Mouse (Mus musculus) stomach, embryonic 15.5 days (tissue): ENCODE results near the gene Tent5d. TPM values are rescaled to one million over a fixed set of nuclear protein-coding genes. Genes with fewer than 3 reads are reported as not detected.

ENCODE experiments used
- ATAC-seq: fragments of 200-750 bp; cut with Nextera tagmentation; 2 replicates; pipeline ENCODE4 v1.8.0; 2017; ENCODE audit warnings: low read depth, moderate number of reproducible peaks, moderate TSS enrichment; ENCODE audit not compliant: insufficient read depth, low FRiP score
- H3K27ac ChIP-seq: fragments of 300-500 bp; sonication (generic); 2 replicates; pipeline ENCODE4 v1.5.1; 2015; ENCODE audit warnings: mild to moderate bottlenecking, inconsistent platforms
- H3K27me3 ChIP-seq: fragments of 300-500 bp; sonication (generic); replicated peaks from 2 replicates; pipeline ENCODE4 v1.6.1; 2015; ENCODE audit warnings: inconsistent platforms
- H3K36me3 ChIP-seq: fragments of 300-500 bp; sonication (generic); 2 replicates; pipeline ENCODE4 v1.6.1; 2015; ENCODE audit warnings: inconsistent platforms
- H3K4me1 ChIP-seq: fragments of 300-500 bp; sonication (generic); 2 replicates; pipeline ENCODE4 v1.6.1; 2015; ENCODE audit warnings: inconsistent platforms
- H3K4me2 ChIP-seq: fragments of 300-500 bp; sonication (generic); 2 replicates; pipeline ENCODE4 v1.6.1; 2015; ENCODE audit warnings: mild to moderate bottlenecking, inconsistent platforms
- H3K4me3 ChIP-seq: fragments of 300-500 bp; sonication (generic); replicated peaks from 2 replicates; pipeline ENCODE4 v1.5.1; 2015; ENCODE audit warnings: inconsistent platforms
- H3K9ac ChIP-seq: fragments of 300-500 bp; sonication (generic); 2 replicates; pipeline ENCODE4 v1.6.1; 2015; ENCODE audit warnings: inconsistent platforms
- H3K9me3 ChIP-seq: fragments of 300-500 bp; sonication (generic); 2 replicates; pipeline ENCODE4 v1.6.1; 2016; ENCODE audit warnings: inconsistent platforms
- WGBS: fragments of 180-500 bp; shearing (Covaris S2); methylation state at CpG from one replicate; pipeline ENCODE4 v1.1.7; 2015; 5-methylcytosine and 5-hydroxymethylcytosine counted together
- polyA plus RNA-seq: library from polyadenylated mRNA; unstranded; fragments of >200 nt; fragmentation: Nextera tagmentation; extraction: Ambion mirVana; gene quantifications from 2 replicates; pipeline ENCODE4 v1.2.1, GENCODE M21; 2015

The Tent5d gene
- polyA plus RNA-seq = 0.10 and 0.40 TPM in 2 replicates

GRCm38 (mm10) chrX:107792290-107792689 lies at the start of gene Tent5d:
Gene Tent5d (plus strand): TSS chrX:107792590.
- no peaks in the 10 kb centered on the region for H3K9me3 ChIP-seq
- H3K4me3 ChIP-seq = no peak within 1 kb of the TSS
- H3K9ac ChIP-seq = no peak within 1 kb of the TSS
- no peak for ATAC-seq
- H3K27me3 ChIP-seq = no peaks in the 10 kb centered on the region
- H3K36me3 ChIP-seq = no peaks in the 10 kb centered on the region
- no peak within 1 kb of the TSS for H3K4me2 ChIP-seq
- H3K4me1 ChIP-seq = no peaks in the 10 kb centered on the region
- no peak within 1 kb of the TSS for H3K27ac ChIP-seq
- WGBS = 76% methylated on average over 1 of the region's 1 CpGs

GRCm38 (mm10) chrX:107767896-107768295 lies 24.5 kb upstream of the Tent5d start:
- 16% methylated on average over 3 of the region's 3 CpGs for WGBS
- Histone ChIP-seq H3K27me3 (no peaks in the 10 kb centered on the region), H3K9ac (no peak overlapping the region), H3K4me2 (no peak overlapping the region), H3K9me3 (no peaks in the 10 kb centered on the region), H3K36me3 (no peaks in the 10 kb centered on the region), H3K4me3 (no peak overlapping the region), H3K4me1 (no peaks in the 10 kb centered on the region), H3K27ac (no peak overlapping the region)
- ATAC-seq = no peak

GRCm38 (mm10) chrX:107790136-107790535 lies 2.3 kb upstream of the Tent5d start:
- no peak for ATAC-seq
- Histone ChIP-seq H3K4me1 (no peaks in the 10 kb centered on the region), H3K27me3 (no peaks in the 10 kb centered on the region), H3K4me3 (no peak overlapping the region), H3K27ac (no peak overlapping the region), H3K9ac (no peak overlapping the region), H3K4me2 (no peak overlapping the region), H3K9me3 (no peaks in the 10 kb centered on the region), H3K36me3 (no peaks in the 10 kb centered on the region)
- 79% methylated on average over 1 of the region's 1 CpGs for WGBS

GRCm38 (mm10) chrX:107790750-107791493 lies 1.5 kb upstream of the Tent5d start:
- 26% methylated on average over 8 of the region's 8 CpGs for WGBS
- H3K9ac ChIP-seq = no peak overlapping the region

DNA sequence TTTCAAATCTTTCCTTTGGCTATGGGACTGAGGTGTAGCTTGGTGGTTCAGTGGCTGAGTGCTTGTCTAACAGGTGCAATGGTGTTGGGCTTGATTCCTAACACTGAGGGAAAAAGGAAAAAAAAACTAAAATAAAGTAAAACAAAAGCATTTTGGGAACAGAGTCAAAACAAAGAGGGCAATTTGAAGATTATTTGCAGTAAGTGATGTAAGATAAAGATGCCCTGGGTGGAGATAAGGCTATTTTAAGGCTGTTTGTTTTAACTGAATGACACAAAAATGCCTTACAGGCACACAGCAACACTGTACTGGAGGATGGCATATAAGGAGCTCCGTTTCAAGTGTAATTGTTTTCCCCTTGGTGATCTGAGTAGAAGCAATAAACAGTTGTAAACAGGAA lies 3.4 kb downstream of the Tent5d start:
- H3K4me1 ChIP-seq = no peaks in the 10 kb centered on the region
- H3K4me2 ChIP-seq = no peak overlapping the region
- H3K27ac ChIP-seq = no peak overlapping the region
- H3K9me3 ChIP-seq = no peaks in the 10 kb centered on the region
- no peaks in the 10 kb centered on the region for H3K36me3 ChIP-seq
- WGBS = 56% methylated on average over 1 of the region's 1 CpGs
- no peak for ATAC-seq
- no peaks in the 10 kb centered on the region for H3K27me3 ChIP-seq
- no peak overlapping the region for H3K4me3 ChIP-seq
- no peak overlapping the region for H3K9ac ChIP-seq

More at GRCm38 (mm10) chrX:107790750-107791493, 1.5 kb upstream of the Tent5d start:
- ATAC-seq = no peak
- no peaks in the 10 kb centered on the region for H3K36me3 ChIP-seq
- no peak overlapping the region for H3K4me3 ChIP-seq
- no peaks in the 10 kb centered on the region for H3K4me1 ChIP-seq
- no peak overlapping the region for H3K27ac ChIP-seq
- no peak overlapping the region for H3K4me2 ChIP-seq
- no peaks in the 10 kb centered on the region for H3K27me3 ChIP-seq
- no peaks in the 10 kb centered on the region for H3K9me3 ChIP-seq

- H3K27me3 ChIP-seq = no peaks in the 10 kb centered on the region
- no peak overlapping the region for H3K4me3 ChIP-seq
- H3K4me1 ChIP-seq = no peaks in the 10 kb centered on the region
- 84% methylated on average over 2 of the region's 2 CpGs for WGBS
- no peak overlapping the region for H3K9ac ChIP-seq
- no peaks in the 10 kb centered on the region for H3K9me3 ChIP-seq
- H3K4me2 ChIP-seq = no peak overlapping the region
- ATAC-seq = peak; percentile 47; the same call in 1 of the 2 replicates
- no peaks in the 10 kb centered on the region for H3K36me3 ChIP-seq
- no peak overlapping the region for H3K27ac ChIP-seq
Observed at GRCm38 (mm10) chrX:107796919-107797318, 4.5 kb downstream of the Tent5d start.

DNA sequence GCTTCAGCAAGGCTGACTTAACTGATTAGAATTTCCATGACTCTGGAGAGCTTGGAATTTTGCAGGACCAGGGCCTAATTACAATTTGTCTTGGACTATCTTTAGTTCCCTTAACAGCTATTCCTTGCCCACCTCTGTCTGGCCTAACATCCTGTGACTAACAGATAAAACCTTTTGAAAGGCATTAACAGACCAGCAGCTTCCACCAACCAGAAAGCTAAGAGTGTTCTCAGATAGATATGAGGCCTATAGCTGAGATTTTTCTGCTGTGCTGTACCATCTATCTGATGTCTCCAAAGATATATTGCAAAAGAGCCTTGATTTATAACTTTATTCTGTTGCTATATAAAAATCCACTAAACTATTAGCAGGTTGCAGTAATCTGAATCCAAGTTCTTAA lies 19.7 kb downstream of the Tent5d start:
- H3K9me3 ChIP-seq = no peaks in the 10 kb centered on the region
- ATAC-seq = no peak
- H3K27ac ChIP-seq = no peak overlapping the region
- no peaks in the 10 kb centered on the region for H3K36me3 ChIP-seq
- no peaks in the 10 kb centered on the region for H3K4me1 ChIP-seq
- no peaks in the 10 kb centered on the region for H3K27me3 ChIP-seq
- no peak overlapping the region for H3K9ac ChIP-seq
- H3K4me3 ChIP-seq = no peak overlapping the region
- no peak overlapping the region for H3K4me2 ChIP-seq

DNA sequence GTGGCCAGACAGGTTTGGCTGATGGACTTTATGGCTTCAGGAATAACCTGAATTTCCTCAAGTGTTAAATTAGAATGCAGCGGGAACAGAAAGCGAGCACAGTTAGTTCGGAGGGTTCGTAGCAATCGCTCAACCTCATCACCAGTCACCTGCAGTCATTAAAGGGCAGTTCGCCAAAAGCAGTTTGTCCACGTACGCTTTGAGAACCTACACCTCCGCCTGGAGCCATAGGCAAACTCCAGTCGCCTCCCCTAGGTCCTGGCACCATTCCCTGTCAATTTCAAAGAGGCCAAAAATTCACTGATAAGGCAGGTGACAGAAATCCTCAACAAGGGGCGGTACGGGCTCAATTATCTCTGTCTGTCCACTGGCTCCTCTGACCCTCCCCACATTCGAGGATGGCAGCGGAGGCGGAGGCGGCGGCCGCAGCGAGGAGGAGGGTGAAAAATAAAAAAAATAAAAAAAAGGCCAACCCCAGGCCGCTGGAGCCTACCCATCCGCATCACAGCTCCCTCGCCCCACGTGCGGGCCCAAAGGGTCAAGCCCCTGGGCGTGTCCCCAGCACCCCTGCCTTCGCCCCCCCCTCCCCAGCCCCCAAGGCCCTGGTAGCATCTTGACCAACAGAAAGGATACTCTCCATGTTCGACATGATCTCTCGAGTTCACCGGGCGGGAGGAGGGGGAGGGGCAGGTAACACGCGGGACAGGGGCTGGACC lies 23.3 kb downstream of the Tent5d start:
- peak overlapping the region; percentile 35; the same call in 1 of the 2 replicates for H3K27ac ChIP-seq
- ATAC-seq = peak; percentile 65
- H3K4me1 ChIP-seq = no peaks in the 10 kb centered on the region
- 21% methylated on average over 32 of the region's 32 CpGs for whole genome bisulfite sequencing
- peak overlapping the region; percentile 49 for H3K4me2 ChIP-seq
- no peaks in the 10 kb centered on the region for H3K36me3 ChIP-seq
- H3K9me3 ChIP-seq = no peaks in the 10 kb centered on the region
- H3K27me3 ChIP-seq = no peaks in the 10 kb centered on the region
- peak overlapping the region; percentile 57 for H3K4me3 ChIP-seq
- peak overlapping the region; percentile 37; the same call in 1 of the 2 replicates for H3K9ac ChIP-seq

DNA sequence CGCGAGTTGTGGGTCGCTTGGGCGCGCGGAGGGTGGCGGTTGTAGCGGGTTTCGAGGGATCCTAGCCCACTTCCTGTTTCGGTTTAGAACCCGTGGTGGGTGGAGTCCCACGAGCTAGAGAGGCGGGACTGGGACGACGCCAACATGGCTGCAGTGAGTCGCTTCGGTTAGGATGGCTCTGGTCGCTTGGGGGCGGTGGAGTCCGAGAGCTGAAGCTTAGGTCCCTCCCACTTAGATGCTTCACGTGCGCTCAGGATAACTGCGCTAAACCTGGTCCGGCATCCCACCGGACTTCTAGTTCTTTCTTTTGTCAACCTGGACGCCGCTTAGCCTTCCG lies 23.8 kb downstream of the Tent5d start, which contains the start of gene 2610002M06Rik:
2610002M06Rik (minus strand) TSS at position 117 of the 337 bp plus-strand sequence.
- WGBS = 24% methylated on average over 28 of the region's 28 CpGs
- H3K9me3 ChIP-seq = no peaks in the 10 kb centered on the region
- H3K4me2 ChIP-seq = peak within 1 kb of the TSS; percentile 49
- ATAC-seq = peak; percentile 97
- peak within 1 kb of the TSS; percentile 37; the same call in 1 of the 2 replicates for H3K9ac ChIP-seq
- H3K36me3 ChIP-seq = no peaks in the 10 kb centered on the region
- H3K27ac ChIP-seq = peak within 1 kb of the TSS; percentile 35; the same call in 1 of the 2 replicates
- H3K27me3 ChIP-seq = no peaks in the 10 kb centered on the region
- H3K4me1 ChIP-seq = no peaks in the 10 kb centered on the region
- peak within 1 kb of the TSS; percentile 57 for H3K4me3 ChIP-seq

GRCm38 (mm10) chrX:107816726-107817125 lies 24.3 kb downstream of the Tent5d start:
- no peaks in the 10 kb centered on the region for H3K27me3 ChIP-seq
- no peak overlapping the region for H3K4me3 ChIP-seq
- H3K9ac ChIP-seq = no peak overlapping the region

GRCm38 (mm10) chrX:107858165-107858564 lies 65.8 kb downstream of the Tent5d start:
- WGBS = 18% methylated on average over 4 of the region's 4 CpGs
- ATAC-seq = no peak
- H3K4me1 ChIP-seq = no peaks in the 10 kb centered on the region

More at GRCm38 (mm10) chrX:107816726-107817125, 24.3 kb downstream of the Tent5d start:
- no peaks in the 10 kb centered on the region for H3K4me1 ChIP-seq
- H3K36me3 ChIP-seq = no peaks in the 10 kb centered on the region
- peak overlapping the region; percentile 48; the same call in 1 of the 2 replicates for H3K4me2 ChIP-seq
- no peaks in the 10 kb centered on the region for H3K9me3 ChIP-seq
- WGBS = 78% methylated on average over 6 of the region's 6 CpGs
- H3K27ac ChIP-seq = no peak overlapping the region
- ATAC-seq = no peak

More at GRCm38 (mm10) chrX:107858165-107858564, 65.8 kb downstream of the Tent5d start:
- Histone ChIP-seq H3K36me3 (no peaks in the 10 kb centered on the region), H3K4me3 (no peak overlapping the region), H3K9ac (no peak overlapping the region), H3K4me2 (no peak overlapping the region), H3K27ac (no peak overlapping the region), H3K9me3 (no peaks in the 10 kb centered on the region), H3K27me3 (no peaks in the 10 kb centered on the region)
